Mouse (Mus musculus) heart, adult 8-10 months (tissue): ENCODE measurements around the gene Tesk2. TPM values are rescaled to one million over a fixed set of nuclear protein-coding genes. Genes with fewer than 3 reads are reported as not detected.
"Not testable (repeated sequence)": the region's sequence is repeated elsewhere in the genome, so short reads cannot be mapped to it uniquely, and the experiment has no call there.

Source experiments
- DNase-seq: peaks from one replicate; pipeline ENCODE4 v3.0.0; 2022; ENCODE audit warnings: low spot score
- total RNA-seq, 4 experiments: library from RNA; stranded (reverse); gene quantifications; 2 replicates each; pipeline ENCODE4 v1.2.4; 2022

Gene Tesk2
- total RNA-seq: 1 to 10 TPM; 1.6 to 3.3 (median 2.3) TPM

GRCm38 (mm10) chr4:116720343-116721097, at the start of gene Tesk2:
Gene Tesk2, plus strand, starts transcription at chr4:116720948.
- DNase-seq: peak; percentile 96

GRCm38 (mm10) chr4:116672785-116673184, 48.0 kb upstream of the Tesk2 start:
- DNase-seq: peak; percentile 19

- DNase-seq: not testable (repeated sequence)
Observed at GRCm38 (mm10) chr4:116674761-116675160, 46.0 kb upstream of the Tesk2 start.

GRCm38 (mm10) chr4:116676027-116676426, 44.7 kb upstream of the Tesk2 start:
- no peak for DNase-seq

GRCm38 (mm10) chr4:116677808-116678207, 42.9 kb upstream of the Tesk2 start:
- DNase-seq: no peak

GRCm38 (mm10) chr4:116679141-116679540, 41.6 kb upstream of the Tesk2 start:
- DNase-seq: no peak

- not testable (repeated sequence) for DNase-seq
Observed at GRCm38 (mm10) chr4:116680521-116680920, 40.2 kb upstream of the Tesk2 start.

DNA sequence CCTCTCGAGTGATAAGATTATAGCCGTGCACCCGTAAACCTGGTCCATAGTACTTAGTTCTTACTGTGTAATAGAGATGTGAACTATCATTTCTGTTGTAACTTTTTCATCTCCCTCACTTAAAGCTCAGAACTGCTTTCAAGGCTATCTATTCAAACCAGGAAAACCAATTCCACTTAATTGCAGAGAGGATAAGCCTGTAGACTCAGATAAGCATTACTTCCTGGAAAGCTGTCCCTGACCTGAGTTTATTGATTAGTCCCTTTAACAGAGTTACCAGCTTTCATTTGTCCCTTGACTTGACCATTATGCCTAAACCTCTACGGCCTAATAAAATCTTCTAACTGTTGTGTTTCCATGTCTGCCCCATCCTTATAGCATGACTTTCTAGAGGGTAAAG, 36.8 kb upstream of the Tesk2 start:
- DNase-seq: no peak

DNA sequence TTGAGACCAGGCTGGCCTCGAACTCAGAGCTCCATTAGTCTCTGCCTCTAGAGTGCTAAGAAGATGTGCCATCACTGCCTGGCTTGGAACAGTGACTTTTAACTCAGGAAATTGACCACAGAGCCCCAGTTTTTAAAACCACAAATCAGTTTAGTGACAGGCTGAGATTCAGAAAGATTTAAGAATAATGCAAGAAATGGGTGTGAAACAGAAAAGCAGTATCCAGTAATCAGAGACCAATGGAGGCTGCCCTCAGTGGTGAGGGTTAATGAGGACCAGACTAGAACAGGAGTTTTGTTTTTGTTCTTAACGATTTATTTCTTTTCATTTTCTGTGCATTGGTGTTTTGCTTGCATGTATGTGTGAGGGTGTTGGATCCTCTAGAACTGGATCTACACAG, 36.1 kb upstream of the Tesk2 start:
- no peak for DNase-seq

DNA sequence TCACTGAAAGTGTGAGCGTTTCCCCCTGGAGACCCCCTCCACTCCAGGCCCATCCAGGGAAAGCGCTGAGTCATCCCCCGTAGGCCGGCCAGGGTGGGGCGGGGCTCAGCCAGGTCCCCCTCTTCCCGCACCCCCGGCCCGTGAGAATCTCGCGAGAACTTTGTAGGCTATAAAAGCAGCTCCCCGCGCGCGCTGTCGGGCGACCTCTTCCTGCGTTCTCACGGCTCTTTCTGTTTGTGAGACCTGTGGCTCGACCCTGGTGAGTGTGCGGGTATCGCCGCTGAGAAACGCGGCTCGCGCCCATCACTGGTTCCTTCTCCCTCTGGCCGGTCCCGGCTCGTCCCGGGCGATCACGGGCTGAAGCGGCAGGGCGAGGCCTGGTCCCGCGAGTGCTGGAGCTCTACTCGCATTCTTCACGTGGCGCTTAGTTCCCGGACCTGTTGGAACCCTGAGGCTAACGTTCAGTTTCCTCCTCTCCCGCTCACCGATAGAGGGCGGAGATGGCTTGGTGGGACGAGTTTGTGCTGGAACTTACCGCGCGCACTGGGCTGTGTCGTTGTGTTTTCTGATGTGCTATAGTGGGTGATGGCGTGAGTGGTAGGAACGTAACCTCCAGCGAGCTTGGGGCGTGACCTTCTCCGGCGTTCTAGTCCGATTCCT, 35.2 kb upstream of the Tesk2 start, which contains the start of gene Prdx1:
Gene Prdx1 (plus strand): TSS at position 143 of the 660 bp plus-strand sequence.
- DNase-seq: peak; percentile 96

- DNase-seq: no peak
Observed at GRCm38 (mm10) chr4:116687041-116687440, 33.7 kb upstream of the Tesk2 start.

- no peak for DNase-seq
Observed at GRCm38 (mm10) chr4:116689309-116689876, 31.4 kb upstream of the Tesk2 start.

DNA sequence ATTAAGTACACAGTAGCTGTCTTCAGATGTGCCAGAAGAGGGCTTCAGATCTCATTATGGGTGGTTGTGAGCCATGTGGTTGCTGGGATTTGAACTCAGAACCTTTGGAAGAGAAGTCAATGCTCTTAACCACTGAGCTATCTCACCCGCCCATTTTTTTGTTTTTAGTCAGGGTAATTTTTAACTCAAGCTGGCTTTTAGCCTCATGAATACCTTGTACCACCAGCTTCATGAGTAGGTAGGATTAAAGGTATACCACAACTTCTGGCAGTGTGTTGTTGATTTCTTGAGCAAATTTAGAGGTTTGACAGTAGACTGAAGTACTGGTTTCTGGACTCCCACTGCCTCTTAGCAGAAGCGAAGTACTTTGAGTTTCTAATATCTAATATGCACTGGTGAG, 28.6 kb upstream of the Tesk2 start:
- no peak for DNase-seq

GRCm38 (mm10) chr4:116693785-116694184, 27.0 kb upstream of the Tesk2 start:
- DNase-seq: no peak

DNA sequence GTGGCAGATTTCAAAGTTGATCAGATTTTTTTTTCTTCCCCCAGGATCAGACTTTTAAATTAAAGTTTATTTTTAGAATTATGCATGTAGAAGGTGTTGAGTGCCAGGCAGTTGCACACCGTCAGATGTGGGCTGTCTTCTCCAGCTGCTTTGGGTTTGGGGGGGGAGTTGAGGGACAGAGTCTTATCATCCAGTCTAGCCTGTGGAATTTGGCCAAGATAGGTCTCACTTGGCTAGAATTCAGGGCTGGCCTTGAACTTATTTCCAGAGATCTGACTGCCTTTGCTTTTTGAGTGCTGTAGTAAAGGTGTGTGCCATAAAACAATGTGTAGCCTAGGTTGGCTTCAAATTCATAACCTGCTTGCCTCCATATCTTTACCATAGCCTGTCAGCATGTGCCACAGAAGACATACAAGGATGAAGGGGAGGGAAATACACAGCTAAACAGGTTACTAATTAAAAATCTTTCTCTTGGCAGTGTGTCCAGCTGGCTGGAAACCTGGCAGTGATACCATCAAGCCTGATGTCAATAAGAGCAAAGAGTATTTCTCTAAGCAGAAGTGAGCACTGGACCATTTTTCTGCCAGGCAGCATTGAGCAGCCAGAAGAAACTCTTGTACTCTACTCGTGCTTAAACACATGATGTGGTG, 21.9 kb upstream of the Tesk2 start:
- no peak for DNase-seq

GRCm38 (mm10) chr4:116700964-116701363, 19.8 kb upstream of the Tesk2 start:
- DNase-seq: no peak

GRCm38 (mm10) chr4:116703804-116704203, 16.9 kb upstream of the Tesk2 start:
- DNase-seq: peak; percentile 63

- no peak for DNase-seq
Observed at GRCm38 (mm10) chr4:116707666-116708065, 13.1 kb upstream of the Tesk2 start.

DNA sequence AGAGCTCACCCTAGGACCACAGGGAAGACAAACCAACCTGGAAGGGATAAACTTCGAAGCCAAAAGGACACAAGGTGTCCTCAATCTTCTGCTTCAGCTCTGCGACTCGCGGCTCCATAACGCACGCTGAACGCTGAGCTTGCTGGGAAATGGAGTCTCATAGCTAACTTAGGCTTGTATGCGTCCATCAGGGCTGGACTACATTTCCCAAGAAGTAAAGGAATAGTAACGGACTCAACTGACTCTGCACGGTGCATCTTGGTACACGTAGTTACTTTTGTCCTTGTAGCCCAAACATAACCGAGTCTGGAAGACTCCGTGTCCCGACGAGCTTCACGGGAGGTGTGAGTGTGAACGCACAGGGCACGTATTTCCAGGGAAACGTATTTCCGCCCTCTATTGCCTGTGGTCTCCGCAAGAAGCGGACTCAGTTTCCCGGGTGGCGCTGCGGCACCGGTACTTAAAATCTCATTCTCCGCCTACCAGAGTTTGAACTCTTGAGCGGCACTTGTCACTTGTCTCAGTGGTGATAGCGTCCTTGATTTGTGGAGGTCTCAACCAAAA, 12.5 kb upstream of the Tesk2 start, which contains the start of the genes Mmachc and Ccdc163:
Gene Mmachc (minus strand): TSS at position 206 of the 564 bp plus-strand sequence.
Gene Ccdc163 (plus strand): TSS at position 309 of the 564 bp plus-strand sequence.
- DNase-seq: peak; percentile 96

DNA sequence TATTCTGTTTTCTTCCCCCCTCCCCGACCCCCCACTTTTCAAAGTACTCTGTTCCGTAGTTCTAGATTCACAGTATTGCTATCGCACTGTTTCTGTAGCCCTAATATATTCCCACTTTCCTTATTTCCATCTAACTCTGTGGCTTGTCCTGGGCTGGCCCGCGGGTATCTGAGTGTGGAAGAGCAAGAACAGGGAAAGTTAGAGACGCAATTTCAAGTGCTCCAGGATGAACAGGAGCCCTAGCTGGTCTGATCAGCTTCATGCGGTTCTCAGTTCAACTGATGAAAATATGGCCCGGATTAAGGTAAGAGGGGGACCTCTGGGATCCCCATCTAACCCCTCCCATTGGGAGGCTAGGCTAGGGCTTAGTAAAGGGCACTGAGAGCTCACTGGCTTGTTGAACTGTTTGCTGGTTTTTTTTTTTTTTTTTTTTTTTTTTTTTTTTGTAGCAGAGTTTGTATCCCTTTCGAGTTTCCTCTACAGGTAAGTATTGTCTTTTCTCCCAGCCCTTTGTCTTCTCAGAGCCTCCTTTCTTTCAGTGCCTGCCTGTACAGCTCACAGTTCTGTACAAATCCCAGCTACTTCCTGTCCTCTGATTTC, 11.9 kb upstream of the Tesk2 start:
- no peak for DNase-seq

- no peak for DNase-seq
Observed at GRCm38 (mm10) chr4:116710154-116710553, 10.6 kb upstream of the Tesk2 start.
